Mouse (Mus musculus) limb, embryonic 15.5 days (tissue): ENCODE results near the gene Emsy. TPM values are rescaled to one million over a fixed set of nuclear protein-coding genes. Genes with fewer than 3 reads are reported as not detected.

ENCODE experiments used
- ATAC-seq: fragments of 200-750 bp; cut with Nextera tagmentation; 2 replicates; pipeline ENCODE4 v1.8.0; 2017; ENCODE audit warnings: low read depth, moderate TSS enrichment; ENCODE audit not compliant: insufficient number of reproducible peaks, low FRiP score, low TSS enrichment
- H3K27ac ChIP-seq: fragments of 300-500 bp; sonication (generic); 2 replicates; pipeline ENCODE4 v1.5.1; 2015; ENCODE audit warnings: moderate library complexity, mild to moderate bottlenecking, inconsistent platforms
- H3K27me3 ChIP-seq: fragments of 300-500 bp; sonication (generic); 2 replicates; pipeline ENCODE4 v1.6.1; 2015; ENCODE audit warnings: inconsistent platforms
- H3K36me3 ChIP-seq: fragments of 300-500 bp; sonication (generic); 2 replicates; pipeline ENCODE4 v1.6.1; 2015; ENCODE audit warnings: inconsistent platforms
- H3K4me1 ChIP-seq: fragments of 300-500 bp; sonication (generic); 2 replicates; pipeline ENCODE4 v1.6.1; 2015; ENCODE audit warnings: inconsistent platforms
- H3K4me2 ChIP-seq: fragments of 300-500 bp; sonication (generic); 2 replicates; pipeline ENCODE4 v1.6.1; 2015; ENCODE audit warnings: mild to moderate bottlenecking, inconsistent platforms
- H3K4me3 ChIP-seq: fragments of 300-500 bp; sonication (generic); 2 replicates; pipeline ENCODE4 v1.5.1; 2015; ENCODE audit warnings: mild to moderate bottlenecking, inconsistent platforms
- H3K9ac ChIP-seq: fragments of 300-500 bp; sonication (generic); 2 replicates; pipeline ENCODE4 v1.6.1; 2015; ENCODE audit warnings: inconsistent platforms
- H3K9me3 ChIP-seq: fragments of 300-500 bp; sonication (generic); 2 replicates; pipeline ENCODE4 v1.6.1; 2016; ENCODE audit warnings: inconsistent platforms
- WGBS: fragments of 180-500 bp; shearing (Covaris S2); methylation state at CpG from one replicate; pipeline ENCODE4 v1.1.7; 2015; 5-methylcytosine and 5-hydroxymethylcytosine counted together
- polyA plus RNA-seq: library from polyadenylated mRNA; unstranded; fragments of >200 nt; fragmentation: Nextera tagmentation; extraction: Ambion mirVana; gene quantifications from 2 replicates; pipeline ENCODE4 v1.2.1, GENCODE M21; 2015

The Emsy gene
- polyA plus RNA-seq, 1 experiment from 2014 or later: 23.8 TPM

DNA sequence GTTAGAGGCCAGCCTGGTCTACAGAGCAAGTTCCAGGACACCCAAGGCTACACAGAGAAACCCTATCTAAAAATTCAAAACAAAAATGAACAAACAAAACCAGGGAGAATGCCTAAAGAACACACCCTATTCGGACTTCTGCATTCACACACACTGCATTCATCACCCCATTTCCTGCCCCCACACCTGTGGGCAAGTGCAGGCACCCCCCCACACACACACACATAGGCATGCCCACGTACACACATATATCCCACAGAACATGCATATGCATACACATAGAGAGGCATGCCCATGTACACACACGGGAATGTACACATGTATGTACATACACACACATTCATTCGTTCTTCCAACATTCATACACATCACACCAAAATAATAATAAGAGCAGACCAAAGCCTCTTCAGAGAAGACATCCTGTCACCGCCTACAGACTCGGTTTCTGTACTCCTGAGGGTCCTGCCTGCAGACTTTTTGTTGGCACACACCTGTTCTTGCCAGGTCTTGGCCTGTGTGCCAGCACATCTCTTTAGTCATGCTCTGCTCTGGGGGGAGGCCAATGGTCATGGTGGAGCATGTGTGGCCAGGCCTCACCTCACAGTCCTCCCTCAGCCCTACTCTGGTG is 99.7 kb downstream of the Emsy start:
- H3K4me2 ChIP-seq: no peak overlapping the region
- H3K27ac ChIP-seq: no peak overlapping the region
- H3K4me3 ChIP-seq: no peak overlapping the region
- H3K4me1 ChIP-seq: peaks cover 6% of the 10 kb centered on the region; the same call in 1 of the 2 replicates
- no peaks in the 10 kb centered on the region for H3K9me3 ChIP-seq
- H3K9ac ChIP-seq: no peak overlapping the region
- ATAC-seq: no peak
- H3K27me3 ChIP-seq: no peaks in the 10 kb centered on the region
- 87% methylated on average over 6 of the region's 6 CpGs for WGBS
- H3K36me3 ChIP-seq: no peaks in the 10 kb centered on the region

DNA sequence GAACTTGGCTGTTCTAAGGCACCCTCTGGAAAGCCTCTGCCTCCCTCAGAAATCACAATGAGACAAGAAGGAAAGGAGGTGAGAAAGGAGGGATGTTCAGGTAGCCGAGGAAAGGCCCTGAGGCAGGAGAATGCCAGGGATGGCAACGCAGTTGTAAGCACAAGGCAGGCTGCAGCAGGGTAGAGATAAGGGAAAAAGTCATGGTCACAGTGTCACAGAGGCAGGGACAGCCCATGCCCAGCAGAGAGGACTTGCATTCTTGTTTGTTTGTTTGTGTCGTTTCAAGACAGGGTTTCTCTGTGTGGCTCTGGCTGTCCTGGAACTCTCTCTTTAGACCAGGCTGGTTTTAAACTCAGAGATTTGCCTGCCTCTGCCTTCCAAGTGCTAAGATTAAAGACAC is 105.5 kb downstream of the Emsy start:
- H3K27ac ChIP-seq: no peak overlapping the region
- H3K4me2 ChIP-seq: no peak overlapping the region
- no peaks in the 10 kb centered on the region for H3K27me3 ChIP-seq
- H3K9ac ChIP-seq: no peak overlapping the region
- H3K9me3 ChIP-seq: no peaks in the 10 kb centered on the region
- H3K36me3 ChIP-seq: no peaks in the 10 kb centered on the region
- no peak overlapping the region for H3K4me3 ChIP-seq
- 54% methylated on average over 3 of the region's 3 CpGs for WGBS
- H3K4me1 ChIP-seq: peaks cover 4% of the 10 kb centered on the region
- ATAC-seq: no peak

DNA sequence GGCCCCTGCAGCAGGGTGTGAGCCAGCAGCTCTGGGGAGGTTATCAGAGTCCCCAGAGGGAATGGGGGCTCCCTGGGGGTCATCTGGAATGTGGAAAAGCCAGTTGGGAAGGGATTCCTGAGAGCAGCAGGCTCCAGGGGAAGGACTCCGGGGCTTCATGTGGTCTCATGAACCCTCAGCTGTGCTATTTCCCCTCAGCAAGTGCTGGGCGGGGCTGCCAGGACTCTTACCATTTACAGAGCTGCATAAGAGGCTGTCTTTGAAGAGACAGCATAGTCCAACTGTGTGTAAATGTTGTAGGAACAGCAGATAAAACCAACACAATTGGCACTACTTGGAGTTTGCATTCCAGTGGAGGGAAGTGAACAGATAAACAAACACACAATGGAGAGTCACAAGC is 106.0 kb downstream of the Emsy start:
- no peak for ATAC-seq
- Histone ChIP-seq H3K27ac (no peak overlapping the region), H3K9ac (no peak overlapping the region), H3K27me3 (no peaks in the 10 kb centered on the region), H3K9me3 (no peaks in the 10 kb centered on the region), H3K36me3 (no peaks in the 10 kb centered on the region), H3K4me2 (no peak overlapping the region), H3K4me3 (no peak overlapping the region), H3K4me1 (peaks cover 4% of the 10 kb centered on the region)
- WGBS: 22% methylated on average over 2 of the region's 2 CpGs

DNA sequence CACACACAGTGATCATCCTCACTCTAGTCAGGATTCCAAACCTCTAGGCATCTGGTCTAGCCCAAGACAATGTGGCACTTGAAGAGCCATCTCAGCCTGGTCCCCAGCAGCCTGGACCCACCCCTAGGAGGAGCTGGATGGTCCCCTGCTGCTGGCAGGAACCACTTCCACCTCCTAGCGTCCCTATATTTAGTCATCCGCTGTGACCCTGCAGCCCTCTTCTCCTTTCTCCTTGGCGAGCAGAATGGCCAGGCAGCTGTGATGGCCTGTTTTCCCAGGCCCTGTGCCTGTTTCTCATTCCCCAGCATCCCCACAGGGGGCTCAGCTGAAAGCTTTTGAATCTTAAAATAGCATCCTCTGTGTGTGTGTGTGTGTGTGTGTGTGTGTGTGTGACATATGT is 107.7 kb downstream of the Emsy start:
- Histone ChIP-seq H3K4me3 (no peak overlapping the region), H3K4me2 (no peak overlapping the region), H3K36me3 (no peaks in the 10 kb centered on the region), H3K9ac (no peak overlapping the region), H3K27me3 (no peaks in the 10 kb centered on the region), H3K9me3 (no peaks in the 10 kb centered on the region), H3K4me1 (peaks cover 13% of the 10 kb centered on the region), H3K27ac (no peak overlapping the region)
- no peak for ATAC-seq
- WGBS: 34% methylated on average over 3 of the region's 3 CpGs

DNA sequence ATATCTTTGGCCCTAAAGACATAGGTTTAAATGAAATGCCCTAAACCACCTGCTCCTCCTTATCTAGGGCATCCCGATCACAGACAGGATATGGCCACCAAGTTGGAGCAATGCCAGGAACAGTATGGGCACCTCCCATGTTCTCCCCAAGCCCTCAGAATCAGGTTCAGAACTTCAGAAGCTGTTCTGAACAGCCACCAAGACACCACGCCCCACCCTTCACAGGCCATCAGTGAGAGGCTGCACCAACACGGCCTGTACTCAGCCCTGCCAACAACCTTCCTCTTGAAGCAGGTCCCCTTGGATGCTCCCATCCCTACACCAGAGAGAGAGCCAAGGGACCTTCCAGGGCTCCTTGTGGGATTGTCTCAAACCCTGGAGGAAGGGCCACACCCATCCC is 112.0 kb downstream of the Emsy start:
- Histone ChIP-seq H3K4me3 (no peak overlapping the region), H3K4me1 (peaks cover 23% of the 10 kb centered on the region), H3K27me3 (no peaks in the 10 kb centered on the region), H3K36me3 (no peaks in the 10 kb centered on the region), H3K27ac (no peak overlapping the region), H3K9me3 (no peaks in the 10 kb centered on the region), H3K4me2 (no peak overlapping the region), H3K9ac (no peak overlapping the region)
- ATAC-seq: no peak
- 53% methylated on average over 3 of the region's 3 CpGs for WGBS

DNA sequence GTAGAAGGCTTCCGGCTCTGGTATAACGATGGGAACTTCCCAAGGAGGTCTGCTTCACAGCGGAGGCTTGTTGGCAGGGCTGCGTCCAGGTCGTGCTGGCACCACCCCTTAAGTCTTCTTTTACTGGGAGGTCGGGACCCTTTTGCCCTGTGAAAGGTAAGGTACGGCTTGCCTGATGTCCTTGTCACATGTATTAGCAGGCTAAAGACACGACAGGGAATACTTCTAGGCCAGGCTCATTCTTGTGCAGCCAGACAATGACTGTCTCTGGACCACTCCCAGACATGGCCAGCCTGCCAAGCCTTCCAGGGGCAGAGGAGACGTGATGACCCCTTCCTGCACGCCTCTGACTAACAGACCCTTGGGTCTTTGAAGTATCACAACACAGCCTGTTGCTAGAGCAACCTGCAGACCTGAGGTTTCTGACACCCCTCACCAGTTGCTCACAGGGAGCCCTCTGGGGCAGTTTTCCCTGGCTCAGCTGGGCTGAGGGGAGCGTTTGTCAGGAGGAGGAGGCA is 112.7 kb downstream of the Emsy start:
- Histone ChIP-seq H3K4me1 (peaks cover 23% of the 10 kb centered on the region), H3K27me3 (no peaks in the 10 kb centered on the region), H3K36me3 (no peaks in the 10 kb centered on the region), H3K9ac (no peak overlapping the region), H3K27ac (no peak overlapping the region), H3K9me3 (no peaks in the 10 kb centered on the region), H3K4me3 (no peak overlapping the region), H3K4me2 (no peak overlapping the region)
- 40% methylated on average over 11 of the region's 11 CpGs for whole genome bisulfite sequencing
- ATAC-seq: no peak

DNA sequence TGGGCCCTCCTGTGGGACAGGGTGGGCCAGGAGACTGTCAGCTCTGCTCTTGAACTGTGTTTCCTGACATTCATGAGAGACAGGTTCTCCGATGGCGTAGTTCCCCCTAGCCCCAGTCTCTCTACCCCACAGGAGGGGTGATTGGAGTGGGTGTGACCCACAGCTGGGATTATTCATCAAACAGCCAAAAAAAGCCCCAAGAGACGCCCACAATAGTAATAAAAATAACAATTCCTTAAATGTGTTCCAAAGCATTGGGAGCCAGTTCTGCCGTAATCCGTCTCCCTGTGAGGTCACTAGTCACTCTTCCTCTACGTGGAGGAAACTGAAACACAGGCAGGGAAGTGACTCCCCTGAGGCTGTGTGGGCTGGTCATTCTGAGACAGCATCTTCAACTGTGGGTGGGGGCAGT is 113.8 kb downstream of the Emsy start:
- Histone ChIP-seq H3K4me2 (no peak overlapping the region), H3K27ac (no peak overlapping the region), H3K9ac (no peak overlapping the region), H3K4me3 (no peak overlapping the region), H3K4me1 (peaks cover 30% of the 10 kb centered on the region), H3K9me3 (no peaks in the 10 kb centered on the region), H3K36me3 (no peaks in the 10 kb centered on the region), H3K27me3 (no peaks in the 10 kb centered on the region)
- whole genome bisulfite sequencing: 44% methylated on average over 6 of the region's 6 CpGs
- ATAC-seq: no peak

DNA sequence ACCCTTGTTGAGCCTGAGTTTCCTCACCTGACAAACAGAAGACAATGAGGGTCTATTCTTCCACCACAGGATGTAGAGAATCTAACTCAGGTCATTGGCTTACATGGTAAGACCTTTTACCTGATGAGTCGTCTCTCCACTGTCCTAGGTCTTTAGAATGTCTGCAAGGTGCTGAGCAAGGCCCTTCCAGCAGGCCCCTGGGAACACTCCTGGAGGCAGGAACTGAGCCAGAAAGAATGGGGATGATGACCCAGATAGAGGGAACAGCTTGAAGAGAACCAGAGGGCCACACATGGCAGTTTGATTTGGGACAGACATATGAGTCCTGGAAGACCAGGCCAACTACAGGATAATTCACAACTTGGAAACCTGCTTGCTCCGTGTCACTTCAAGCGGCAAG is 114.3 kb downstream of the Emsy start:
- Histone ChIP-seq H3K4me2 (no peak overlapping the region), H3K36me3 (no peaks in the 10 kb centered on the region), H3K4me1 (peaks cover 34% of the 10 kb centered on the region), H3K27ac (no peak overlapping the region), H3K9ac (no peak overlapping the region), H3K27me3 (no peaks in the 10 kb centered on the region), H3K9me3 (no peaks in the 10 kb centered on the region), H3K4me3 (no peak overlapping the region)
- no peak for ATAC-seq
- WGBS: 83% methylated on average over 3 of the region's 3 CpGs

DNA sequence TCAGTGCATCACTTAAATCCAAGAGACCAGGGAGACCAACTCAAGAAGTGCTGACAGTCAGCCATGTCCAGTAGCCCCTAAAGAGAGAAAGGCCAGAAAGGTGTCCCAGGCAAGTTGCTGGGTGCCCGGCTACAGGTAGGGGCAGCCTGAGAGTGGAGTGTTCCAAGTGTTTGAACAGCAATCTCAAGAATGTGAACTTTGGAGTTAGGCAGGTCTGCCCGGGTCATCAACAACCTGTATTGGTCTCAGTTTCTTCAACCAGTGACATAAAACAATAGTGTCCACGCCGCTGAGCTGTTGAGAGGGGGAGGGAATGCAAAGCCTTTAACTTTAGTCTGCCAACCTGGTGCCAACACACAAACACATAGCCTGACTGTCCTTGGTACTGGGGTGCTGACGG is 115.0 kb downstream of the Emsy start:
- no peak overlapping the region for H3K9ac ChIP-seq
- no peaks in the 10 kb centered on the region for H3K9me3 ChIP-seq
- no peak overlapping the region for H3K27ac ChIP-seq
- H3K27me3 ChIP-seq: no peaks in the 10 kb centered on the region
- H3K4me2 ChIP-seq: no peak overlapping the region
- no peaks in the 10 kb centered on the region for H3K36me3 ChIP-seq
- no peak for ATAC-seq
- no peak overlapping the region for H3K4me3 ChIP-seq
- peaks cover 39% of the 10 kb centered on the region for H3K4me1 ChIP-seq
- 88% methylated on average over 5 of the region's 5 CpGs for WGBS

DNA sequence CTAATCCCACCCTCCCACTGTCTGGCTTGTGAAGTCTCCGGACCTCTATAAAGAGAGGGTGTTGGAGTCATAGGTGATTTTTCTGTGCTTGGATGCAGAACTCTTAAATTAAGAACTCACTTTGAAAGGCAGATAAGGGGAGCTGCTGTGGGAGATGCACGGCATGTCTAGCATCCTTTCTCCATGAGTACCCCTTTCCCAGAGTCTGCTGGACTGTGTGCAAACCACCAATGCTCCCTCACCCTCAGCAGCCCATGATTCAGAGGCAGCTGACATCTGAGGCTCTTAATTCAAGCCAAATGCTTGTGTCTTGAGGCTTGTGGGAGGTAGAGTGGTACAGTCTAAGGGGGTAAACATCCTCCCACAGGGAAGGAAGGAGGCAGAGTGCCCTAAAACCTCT is 115.7 kb downstream of the Emsy start:
- no peak overlapping the region for H3K4me2 ChIP-seq
- no peak overlapping the region for H3K9ac ChIP-seq
- no peak for ATAC-seq
- peaks cover 39% of the 10 kb centered on the region for H3K4me1 ChIP-seq
- peak overlapping the region; percentile 22; the same call in 1 of the 2 replicates for H3K27ac ChIP-seq
- WGBS: 36% methylated on average over 2 of the region's 2 CpGs
- no peaks in the 10 kb centered on the region for H3K36me3 ChIP-seq
- H3K4me3 ChIP-seq: no peak overlapping the region
- H3K27me3 ChIP-seq: no peaks in the 10 kb centered on the region
- H3K9me3 ChIP-seq: no peaks in the 10 kb centered on the region

DNA sequence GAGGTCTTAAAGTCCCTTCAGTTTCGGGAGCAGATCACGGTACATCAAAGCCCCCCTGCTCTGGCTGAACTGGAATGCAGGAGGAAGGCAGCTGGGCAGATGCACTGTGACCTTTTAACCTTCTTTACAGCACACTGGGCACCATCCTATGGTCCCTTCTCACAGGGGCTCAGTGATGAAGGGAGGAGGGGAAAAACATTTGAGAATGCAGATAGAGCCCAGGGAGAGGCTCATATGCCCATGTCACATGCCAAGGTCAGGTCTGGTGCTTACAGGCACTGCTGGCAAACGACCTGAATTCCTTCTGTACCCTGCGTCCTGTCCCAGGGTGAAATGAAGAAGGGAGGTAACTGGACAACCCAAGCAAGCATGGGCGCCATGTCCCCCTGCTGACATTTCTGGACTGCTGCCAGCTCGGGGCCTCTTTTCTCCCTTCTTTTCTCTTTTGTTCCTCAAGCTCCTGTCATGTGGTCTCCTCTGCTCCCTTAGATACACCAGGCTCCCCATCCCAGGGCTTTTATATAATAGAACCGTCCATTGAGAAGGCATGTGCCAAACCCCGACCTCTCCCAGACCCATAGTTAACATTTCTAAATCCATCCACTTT is 118.5 kb downstream of the Emsy start:
- no peak overlapping the region for H3K9ac ChIP-seq
- H3K36me3 ChIP-seq: no peaks in the 10 kb centered on the region
- H3K4me2 ChIP-seq: no peak overlapping the region
- peaks cover 29% of the 10 kb centered on the region for H3K4me1 ChIP-seq
- WGBS: 44% methylated on average over 8 of the region's 8 CpGs
- ATAC-seq: no peak
- no peaks in the 10 kb centered on the region for H3K9me3 ChIP-seq
- H3K4me3 ChIP-seq: no peak overlapping the region
- H3K27ac ChIP-seq: peak overlapping the region; percentile 39; the same call in 1 of the 2 replicates
- no peaks in the 10 kb centered on the region for H3K27me3 ChIP-seq

DNA sequence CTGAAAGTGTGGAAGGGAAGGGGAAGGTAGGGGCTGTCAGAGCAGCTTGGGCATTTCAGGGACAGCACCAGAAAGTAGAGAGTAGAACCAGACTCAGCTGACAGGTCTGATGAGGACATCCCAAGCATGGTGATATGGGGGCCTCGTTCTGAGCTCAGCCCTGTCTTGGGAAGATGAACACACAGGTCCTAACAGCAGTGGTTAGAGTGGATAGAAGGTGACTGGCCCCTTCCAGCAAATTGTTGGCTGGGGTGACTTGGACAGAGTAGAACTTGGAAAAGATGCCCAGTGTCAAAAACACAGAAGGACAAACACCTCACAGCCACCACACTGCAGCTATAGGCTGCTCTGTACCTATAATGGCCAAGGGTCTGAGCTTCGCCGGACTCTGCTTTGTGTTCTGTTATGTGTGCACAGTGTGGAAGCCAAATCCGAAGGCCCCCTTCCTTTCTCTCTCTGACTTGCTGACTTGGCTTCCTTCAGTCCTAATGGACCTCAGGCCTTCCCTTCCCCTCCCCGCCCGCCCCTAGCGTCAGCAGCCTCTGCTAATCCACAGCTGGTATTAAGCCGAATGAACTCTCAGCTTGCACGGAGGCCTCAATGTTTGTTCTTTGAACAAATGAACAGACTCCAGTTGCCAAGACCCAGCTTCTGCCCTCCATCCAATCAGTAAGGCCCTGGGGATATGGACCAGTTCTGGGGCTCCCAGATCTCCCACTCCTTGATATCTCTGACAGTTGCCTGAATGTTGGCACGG is 119.2 kb downstream of the Emsy start:
- Histone ChIP-seq H3K9me3 (no peaks in the 10 kb centered on the region), H3K36me3 (no peaks in the 10 kb centered on the region), H3K4me1 (peaks cover 23% of the 10 kb centered on the region), H3K9ac (no peak overlapping the region), H3K27ac (peak overlapping the region; percentile 39; the same call in 1 of the 2 replicates), H3K4me2 (no peak overlapping the region), H3K4me3 (no peak overlapping the region), H3K27me3 (no peaks in the 10 kb centered on the region)
- WGBS: 38% methylated on average over 10 of the region's 10 CpGs
- ATAC-seq: no peak
